Mouse (Mus musculus) heart, embryonic 13.5 days (tissue): ENCODE results near the gene Tfap4. TPM values are rescaled to one million over a fixed set of nuclear protein-coding genes. Genes with fewer than 3 reads are reported as not detected.

ENCODE experiments used
- polyA plus RNA-seq: library from polyadenylated mRNA; unstranded; fragments of >200 nt; fragmentation: Nextera tagmentation; extraction: Ambion mirVana; gene quantifications from 2 replicates; pipeline ENCODE4 v1.2.1, GENCODE M21; 2015

The Tfap4 gene
- polyA plus RNA-seq, 1 experiment from 2014 or later, result 7.7 TPM

Other genes with a start within 250 kb of the Tfap4 start
- gene Adcy9, start 139.4 kb downstream of the Tfap4 start, polyA plus RNA-seq, result 0.96 and 0.98 TPM in 2 replicates
- gene Srl, start 18.0 kb downstream of the Tfap4 start, polyA plus RNA-seq, result 177 and 181 TPM in 2 replicates
- 19.9 and 23.5 TPM in 2 replicates for gene Glis2, start 34.9 kb upstream of the Tfap4 start, polyA plus RNA-seq
- gene Pam16, start 65.1 kb upstream of the Tfap4 start, polyA plus RNA-seq, result 136 and 139 TPM in 2 replicates
- 15.2 and 15.8 TPM in 2 replicates for gene Vasn, start 80.1 kb upstream of the Tfap4 start, polyA plus RNA-seq
- gene Dnaja3, start 80.1 kb upstream of the Tfap4 start, polyA plus RNA-seq, result 65.6 and 72.5 TPM in 2 replicates
- 15.2 and 16.9 TPM in 2 replicates for gene Coro7, start 119.9 kb upstream of the Tfap4 start, polyA plus RNA-seq
- gene Nmral1, start 159.5 kb upstream of the Tfap4 start, polyA plus RNA-seq, result 37.2 and 38.6 TPM in 2 replicates
- gene Hmox2, start 166.5 kb upstream of the Tfap4 start, polyA plus RNA-seq, result 92.8 and 96.0 TPM in 2 replicates
- 120 and 128 TPM in 2 replicates for gene Cdip1, start 230.4 kb upstream of the Tfap4 start, polyA plus RNA-seq